22 mouse cellular contexts compared by ENCODE assay signal in genomic region chr14:58994994-58995393, GRCm38 (mm10).
A peak's percentile ranks its signal among the peaks of the same experiment; 100 is the strongest.
DNase-seq lines count a peak whose midpoint lies in the region; ATAC-seq and TF ChIP-seq lines count a peak whose summit lies in the region.
"Had no signal": no experiment of that assay in that cellular context is flagged by ENCODE, and none has a peak within 500 bp of the region (broad histone marks: within the 10 kb centered on the region; RNA-seq: fewer than 3 reads in every experiment).

No protein-coding gene starts in this region.

- H3K9me3 ChIP-seq in kidney, embryonic 15.5 days (replicated peaks): no peaks in the 10 kb centered on the region
- no peaks in the 10 kb centered on the region for H3K9me3 ChIP-seq in limb, embryonic 11.5 days (ENCODE audit: control insufficient read depth, low read length)
- no peaks in the 10 kb centered on the region for H3K9me3 ChIP-seq in limb, embryonic 10.5 days (replicated peaks)
- H3K9me3 ChIP-seq in limb, embryonic 14.5 days (ENCODE audit: control insufficient read depth, low read length): no peaks in the 10 kb centered on the region
- no peaks in the 10 kb centered on the region for H3K9me3 ChIP-seq in hindbrain, embryonic 11.5 days (ENCODE audit: control insufficient read depth, low read length)
- H3K9me3 ChIP-seq in liver, postnatal 0 days (ENCODE audit: low read length): no peaks in the 10 kb centered on the region
- H3K9me3 ChIP-seq: embryonic facial prominence, embryonic 13.5 days; forebrain, embryonic 10.5 days; forebrain, embryonic 12.5 days had no signal

- no peaks in the 10 kb centered on the region for H3K36me3 ChIP-seq in kidney, embryonic 15.5 days
- H3K36me3 ChIP-seq in kidney, adult 2 months (ENCODE audit: control insufficient read depth, insufficient read depth, low read length): no peaks in the 10 kb centered on the region
- H3K36me3 ChIP-seq in limb, embryonic 11.5 days (ENCODE audit: control insufficient read depth, insufficient read depth, low read length): no peaks in the 10 kb centered on the region
- H3K36me3 ChIP-seq in limb, embryonic 10.5 days: no peaks in the 10 kb centered on the region
- H3K36me3 ChIP-seq in limb, embryonic 14.5 days (ENCODE audit: control insufficient read depth, insufficient read depth, low read length): no peaks in the 10 kb centered on the region
- H3K36me3 ChIP-seq in hindbrain, embryonic 11.5 days (ENCODE audit: control insufficient read depth, insufficient read depth, low read length): no peaks in the 10 kb centered on the region
- no peaks in the 10 kb centered on the region for H3K36me3 ChIP-seq in liver, postnatal 0 days (replicated peaks; ENCODE audit: insufficient read depth, low read length)
- H3K36me3 ChIP-seq: embryonic facial prominence, embryonic 13.5 days; forebrain, embryonic 10.5 days; forebrain, embryonic 12.5 days had no signal

- no peak for TF ChIP-seq CTCF in kidney, adult 2 months (conservative IDR thresholded peaks at IDR 0.05; ENCODE audit: insufficient read depth, insufficient read length, low read depth, low read length)
- TF ChIP-seq CTCF in liver, postnatal 0 days (IDR thresholded peaks at IDR 0.05; ENCODE audit: low read depth): no peak

- no peaks in the 10 kb centered on the region for H3K27me3 ChIP-seq in kidney, embryonic 15.5 days
- no peaks in the 10 kb centered on the region for H3K27me3 ChIP-seq in kidney, adult 2 months (replicated peaks; ENCODE audit: control insufficient read depth, insufficient read depth, low read length)
- H3K27me3 ChIP-seq in limb, embryonic 11.5 days (ENCODE audit: control insufficient read depth, insufficient read depth, low read length): no peaks in the 10 kb centered on the region
- H3K27me3 ChIP-seq in limb, embryonic 10.5 days (ENCODE audit: low read depth, poor library complexity, severe bottlenecking): no peaks in the 10 kb centered on the region
- H3K27me3 ChIP-seq in limb, embryonic 14.5 days (ENCODE audit: control insufficient read depth, insufficient read depth, low read length): no peaks in the 10 kb centered on the region
- H3K27me3 ChIP-seq in hindbrain, embryonic 11.5 days (ENCODE audit: control insufficient read depth, insufficient read depth, low read length): no peaks in the 10 kb centered on the region
- H3K27me3 ChIP-seq in liver, postnatal 0 days (ENCODE audit: insufficient read depth, low read length): no peaks in the 10 kb centered on the region
- H3K27me3 ChIP-seq: embryonic facial prominence, embryonic 13.5 days; forebrain, embryonic 12.5 days; Patski had no signal

- no peak for TF ChIP-seq EP300 in liver, postnatal 0 days (IDR thresholded peaks at IDR 0.05; ENCODE audit: low read depth)

- no peak overlapping the region for H3K27ac ChIP-seq in kidney, embryonic 15.5 days
- H3K27ac ChIP-seq in kidney, adult 2 months (ENCODE audit: insufficient read depth, low read depth, low read length): no peak overlapping the region
- H3K27ac ChIP-seq in limb, embryonic 11.5 days (replicated peaks; ENCODE audit: low read depth, low read length): no peak overlapping the region
- no peak overlapping the region for H3K27ac ChIP-seq in limb, embryonic 10.5 days
- H3K27ac ChIP-seq in limb, embryonic 14.5 days (replicated peaks; ENCODE audit: low read depth, low read length): no peak overlapping the region
- H3K27ac ChIP-seq in hindbrain, embryonic 11.5 days (ENCODE audit: low read depth, low read length): no peak overlapping the region
- H3K27ac ChIP-seq in liver, postnatal 0 days (ENCODE audit: low read depth): no peak overlapping the region
- H3K27ac ChIP-seq: embryonic facial prominence, embryonic 13.5 days; forebrain, embryonic 10.5 days; forebrain, embryonic 12.5 days had no signal

- no peak overlapping the region for H3K4me2 ChIP-seq in kidney, embryonic 15.5 days
- H3K4me2 ChIP-seq in limb, embryonic 11.5 days (ENCODE audit: low read depth, severe bottlenecking): no peak overlapping the region
- H3K4me2 ChIP-seq in limb, embryonic 14.5 days (replicated peaks; ENCODE audit: low read depth, low read length, severe bottlenecking): no peak overlapping the region
- no peak overlapping the region for H3K4me2 ChIP-seq in hindbrain, embryonic 11.5 days (replicated peaks; ENCODE audit: low read depth, low read length)
- H3K4me2 ChIP-seq in liver, postnatal 0 days (ENCODE audit: low read depth, low read length): no peak overlapping the region
- H3K4me2 ChIP-seq: embryonic facial prominence, embryonic 13.5 days; forebrain, embryonic 12.5 days had no signal

- no peak overlapping the region for H3K4me3 ChIP-seq in kidney, embryonic 15.5 days (replicated peaks)
- no peak overlapping the region for H3K4me3 ChIP-seq in kidney, adult 2 months (ENCODE audit: insufficient read depth, low read depth, low read length)
- no peak overlapping the region for H3K4me3 ChIP-seq in limb, embryonic 11.5 days (ENCODE audit: low read depth, low read length)
- no peak overlapping the region for H3K4me3 ChIP-seq in limb, embryonic 10.5 days
- no peak overlapping the region for H3K4me3 ChIP-seq in limb, embryonic 14.5 days (replicated peaks; ENCODE audit: low read length)
- no peak overlapping the region for H3K4me3 ChIP-seq in hindbrain, embryonic 11.5 days (ENCODE audit: low read depth, low read length)
- H3K4me3 ChIP-seq in liver, postnatal 0 days (ENCODE audit: low read depth, low read length): no peak overlapping the region
- H3K4me3 ChIP-seq: embryonic facial prominence, embryonic 13.5 days; forebrain, embryonic 10.5 days; forebrain, embryonic 12.5 days had no signal

- DNase-seq in kidney, adult 2 months: no peak
- peak; percentile 23 for DNase-seq in limb, embryonic 11.5 days (ENCODE audit: low spot score)
- DNase-seq in limb, embryonic 10.5 days (ENCODE audit: low spot score): no peak
- DNase-seq in fibroblast of lung, adult 2 months (ENCODE audit: low read depth): peak; percentile 12
- peak; percentile 56 for DNase-seq in limb, embryonic 14.5 days (ENCODE audit: low spot score)
- no peak for DNase-seq in hindbrain, embryonic 11.5 days (ENCODE audit: low spot score)
- DNase-seq in liver, postnatal 0 days: no peak
- DNase-seq: adrenal gland, adult 2 months; adrenal gland, postnatal 10 days; adrenal gland, postnatal 25 days; cerebellum, adult 11 months; cerebellum, adult 18-20 months; cerebellum, adult 9-10 months; cerebellum, postnatal 10 days; cerebellum, postnatal 25 days had no signal

- H3K9ac ChIP-seq in kidney, embryonic 15.5 days: no peak overlapping the region
- no peak overlapping the region for H3K9ac ChIP-seq in limb, embryonic 11.5 days (ENCODE audit: low read length)
- no peak overlapping the region for H3K9ac ChIP-seq in limb, embryonic 14.5 days (ENCODE audit: low read depth, low read length, severe bottlenecking)
- H3K9ac ChIP-seq in hindbrain, embryonic 11.5 days (ENCODE audit: low read depth, low read length): no peak overlapping the region
- no peak overlapping the region for H3K9ac ChIP-seq in liver, postnatal 0 days (replicated peaks)
- H3K9ac ChIP-seq: embryonic facial prominence, embryonic 13.5 days; forebrain, embryonic 12.5 days had no signal

- 0 out of 2 replicates have a peak, but pooled peaks have one; percentile 36 for ATAC-seq in kidney, embryonic 15.5 days (replicated peaks; ENCODE audit: low FRiP score)
- no peak for ATAC-seq in limb, embryonic 11.5 days (ENCODE audit: insufficient number of reproducible peaks, low FRiP score, low TSS enrichment, low read depth)
- peak; percentile 76 for ATAC-seq in limb, embryonic 14.5 days (ENCODE audit: low FRiP score, low read depth)
- ATAC-seq in hindbrain, embryonic 11.5 days (ENCODE audit: low FRiP score): no peak
- ATAC-seq in liver, postnatal 0 days: no peak
- ATAC-seq: forebrain, embryonic 14.5 days; forebrain, embryonic 16.5 days; Patski had no signal

- 32% methylated on average over 6 of the region's 6 CpGs for WGBS in kidney, embryonic 15.5 days
- 61% methylated on average over 6 of the region's 6 CpGs for WGBS in kidney, adult 2 months
- WGBS in limb, embryonic 11.5 days: 46% methylated on average over 6 of the region's 6 CpGs
- WGBS in limb, embryonic 10.5 days: 70% methylated on average over 6 of the region's 6 CpGs
- 20% methylated on average over 6 of the region's 6 CpGs for WGBS in limb, embryonic 14.5 days
- 92% methylated on average over 6 of the region's 6 CpGs for WGBS in hindbrain, embryonic 11.5 days
- WGBS in liver, postnatal 0 days (ENCODE audit: insufficient replicate concordance): 82% methylated on average over 6 of the region's 6 CpGs

- peaks cover 2% of the 10 kb centered on the region; the same call in 1 of the 2 replicates for H3K4me1 ChIP-seq in kidney, embryonic 15.5 days
- H3K4me1 ChIP-seq in kidney, adult 2 months (ENCODE audit: control insufficient read depth, insufficient read depth, low read length): no peaks in the 10 kb centered on the region
- H3K4me1 ChIP-seq in limb, embryonic 11.5 days (ENCODE audit: control insufficient read depth, insufficient read depth, low read length): no peaks in the 10 kb centered on the region
- peaks cover 22% of the 10 kb centered on the region for H3K4me1 ChIP-seq in limb, embryonic 10.5 days
- H3K4me1 ChIP-seq in limb, embryonic 14.5 days (ENCODE audit: control insufficient read depth, insufficient read depth, low read length): peaks cover 4% of the 10 kb centered on the region
- no peaks in the 10 kb centered on the region for H3K4me1 ChIP-seq in hindbrain, embryonic 11.5 days (replicated peaks; ENCODE audit: control insufficient read depth, insufficient read depth, low read length)
- H3K4me1 ChIP-seq in liver, postnatal 0 days (ENCODE audit: insufficient read depth): no peaks in the 10 kb centered on the region
- H3K4me1 ChIP-seq: embryonic facial prominence, embryonic 13.5 days had no signal

- TF ChIP-seq POLR2A in kidney, adult 2 months (IDR thresholded peaks at IDR 0.05; ENCODE audit: low read depth, low read length): no peak
- TF ChIP-seq POLR2A in limb, embryonic 14.5 days (IDR thresholded peaks at IDR 0.05; ENCODE audit: borderline replicate concordance, extremely low read depth, insufficient read depth, insufficient read length): no peak

Comparison
In these comparisons a context has a peak if more than half of its experiments do, and no peak if none do; other contexts are left out.
1. ATAC-seq: peak in kidney, embryonic 15.5 days (single experiment) and limb, embryonic 14.5 days (single experiment); none in limb, embryonic 11.5 days (single experiment), hindbrain, embryonic 11.5 days (single experiment) and liver, postnatal 0 days (single experiment).
2. DNase-seq: peak in limb, embryonic 11.5 days (single experiment), fibroblast of lung, adult 2 months (single experiment) and limb, embryonic 14.5 days (single experiment); none in kidney, adult 2 months (single experiment), limb, embryonic 10.5 days (single experiment), hindbrain, embryonic 11.5 days (single experiment) and liver, postnatal 0 days (single experiment).